Mouse (Mus musculus): ENCODE data around the gene Hsp90ab1.

Hsp90ab1 gene

GRCm38 (mm10) chr17:45573087-45573779 is at the start of gene Hsp90ab1:
Hsp90ab1 (minus strand) TSS chr17:45573271.
- peak; percentile 99 for DNase-seq (ENCODE audit: low spot score in 2 of 2)

- DNase-seq (ENCODE audit: low spot score in 2 of 2), result no peak
These were observed 46.5 kb upstream of the Hsp90ab1 start for GRCm38 (mm10) chr17:45619386-45620256.

GRCm38 (mm10) chr17:45618941-45619385 is 45.9 kb upstream of the Hsp90ab1 start:
- no peak for DNase-seq (ENCODE audit: low spot score in 2 of 2)

- DNase-seq (ENCODE audit: low spot score in 2 of 2), result no peak
These were observed 44.6 kb upstream of the Hsp90ab1 start for GRCm38 (mm10) chr17:45617655-45618054.

- DNase-seq (ENCODE audit: low spot score in 2 of 2), result no peak
These were observed 43.6 kb upstream of the Hsp90ab1 start for GRCm38 (mm10) chr17:45616679-45617078.

- DNase-seq (ENCODE audit: low spot score in 2 of 2), result no peak
These were observed 43.1 kb upstream of the Hsp90ab1 start for GRCm38 (mm10) chr17:45616046-45616650.

- no peak for DNase-seq (ENCODE audit: low spot score in 2 of 2)
These were observed 39.9 kb upstream of the Hsp90ab1 start for GRCm38 (mm10) chr17:45612921-45613320.

- DNase-seq (ENCODE audit: low spot score in 2 of 2), result no peak
These were observed 38.9 kb upstream of the Hsp90ab1 start for GRCm38 (mm10) chr17:45612008-45612407.

- no peak for DNase-seq (ENCODE audit: low spot score in 2 of 2)
These were observed 37.2 kb upstream of the Hsp90ab1 start for GRCm38 (mm10) chr17:45610144-45610866.

GRCm38 (mm10) chr17:45608396-45608795 is 35.3 kb upstream of the Hsp90ab1 start:
- no peak for DNase-seq (ENCODE audit: low spot score in 2 of 2)

GRCm38 (mm10) chr17:45606992-45607879 is 34.2 kb upstream of the Hsp90ab1 start:
- DNase-seq (ENCODE audit: low spot score in 2 of 2), result no peak

GRCm38 (mm10) chr17:45602984-45603383 is 29.9 kb upstream of the Hsp90ab1 start:
- DNase-seq (ENCODE audit: low spot score in 2 of 2), result no peak

- no peak for DNase-seq (ENCODE audit: low spot score in 2 of 2)
These were observed 28.8 kb upstream of the Hsp90ab1 start, which contains the start of gene Mymx for GRCm38 (mm10) chr17:45601877-45602304. Mymx (minus strand) TSS chr17:45602102.

- no peak for DNase-seq (ENCODE audit: low spot score in 2 of 2)
These were observed 28.3 kb upstream of the Hsp90ab1 start for GRCm38 (mm10) chr17:45601325-45601724.

- no peak for DNase-seq (ENCODE audit: low spot score in 2 of 2)
These were observed 27.2 kb upstream of the Hsp90ab1 start for GRCm38 (mm10) chr17:45600267-45600666.

GRCm38 (mm10) chr17:45599446-45600242 is 26.6 kb upstream of the Hsp90ab1 start, which contains the start of gene Slc29a1:
Slc29a1 (minus strand) TSS chr17:45599606.
- DNase-seq (ENCODE audit: low spot score in 2 of 2), result peak in 1 of 2 experiments; percentile 55

GRCm38 (mm10) chr17:45598891-45599290 is 25.8 kb upstream of the Hsp90ab1 start:
- no peak for DNase-seq (ENCODE audit: low spot score in 2 of 2)

GRCm38 (mm10) chr17:45598376-45598775 is 25.3 kb upstream of the Hsp90ab1 start:
- DNase-seq (ENCODE audit: low spot score in 2 of 2), result no peak

GRCm38 (mm10) chr17:45597787-45598186 is 24.7 kb upstream of the Hsp90ab1 start:
- DNase-seq (ENCODE audit: low spot score in 2 of 2), result peak in 1 of 2 experiments; percentile 47
